Mouse (Mus musculus): ENCODE data around the gene AI481877.
"Not testable (repeated sequence)": the region's sequence is repeated elsewhere in the genome, so short reads cannot be mapped to it uniquely, and the experiment has no call there.

The AI481877 gene

GRCm38 (mm10) chr4:59138507-59139033 is at the start of gene AI481877:
TSS of gene AI481877 (minus strand) at chr4:59138983.
- not testable (repeated sequence) for DNase-seq (ENCODE audit: extremely low read depth, low read depth)

DNA sequence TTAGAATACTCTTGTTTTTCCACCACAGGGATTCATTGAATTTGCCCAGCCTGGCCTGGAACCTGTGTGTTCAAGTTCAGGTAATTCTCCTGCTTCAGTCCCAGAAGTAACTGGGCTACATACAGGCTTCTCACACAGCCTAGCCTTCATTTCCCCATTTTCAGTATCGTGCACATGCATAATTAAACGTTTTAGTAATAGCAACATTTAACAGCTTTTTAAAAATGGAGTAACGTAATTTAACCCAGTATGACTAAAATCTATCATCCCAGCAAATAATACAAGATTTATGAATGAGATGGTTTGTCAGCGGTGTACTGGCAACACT is 49.7 kb upstream of the AI481877 start:
- peak; percentile 46 for DNase-seq (ENCODE audit: extremely low read depth, low read depth)

- peak; percentile 74 for DNase-seq (ENCODE audit: extremely low read depth, low read depth)
Measured at GRCm38 (mm10) chr4:59187289-59187688, 48.5 kb upstream of the AI481877 start.

GRCm38 (mm10) chr4:59185671-59186070 is 46.9 kb upstream of the AI481877 start:
- no peak for DNase-seq (ENCODE audit: extremely low read depth, low read depth)

DNA sequence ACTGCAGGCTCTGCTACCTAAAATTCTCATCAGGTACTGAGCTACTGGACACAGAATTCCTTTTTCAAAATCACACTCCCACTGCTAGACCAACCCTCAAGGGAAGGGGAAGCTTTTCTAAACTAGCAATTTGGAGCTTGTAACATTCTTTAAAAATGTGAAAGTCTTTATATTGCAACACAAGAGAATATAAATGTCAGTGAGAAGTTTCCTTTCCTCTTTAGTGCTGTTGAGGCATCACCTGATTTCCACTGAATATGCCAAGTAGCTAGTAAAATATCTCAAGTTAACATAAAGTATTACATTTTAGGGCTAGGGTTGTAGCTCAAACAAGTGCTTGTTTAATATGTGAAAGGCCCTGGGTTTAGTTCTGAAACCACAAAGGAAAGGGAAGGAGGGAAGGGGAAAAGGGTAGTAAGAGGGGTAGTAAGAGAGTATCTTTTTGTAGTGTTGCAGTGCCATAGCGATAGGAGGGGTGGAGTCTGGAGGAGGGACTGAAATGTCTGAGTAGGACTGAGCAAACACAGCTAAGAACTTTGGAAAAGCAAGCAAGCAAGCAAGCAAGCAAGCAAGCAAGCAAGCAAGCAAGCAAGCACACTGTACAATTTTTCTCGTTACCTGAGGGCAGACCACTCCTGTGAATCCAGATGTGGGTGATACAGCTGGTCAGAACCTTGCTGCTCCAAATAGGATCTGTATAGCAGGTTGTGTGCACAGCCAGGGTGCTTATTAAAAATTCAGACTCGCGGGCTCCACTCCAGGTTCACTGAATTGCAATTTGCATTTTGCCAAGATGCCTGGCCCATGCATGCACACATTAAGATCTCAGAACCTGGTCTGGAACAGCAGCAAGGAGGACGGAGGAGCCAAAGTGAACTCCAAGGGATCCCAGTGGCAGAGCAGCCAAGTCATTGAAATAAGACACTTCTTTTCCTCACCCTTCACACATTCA is 42.8 kb upstream of the AI481877 start:
- DNase-seq (ENCODE audit: extremely low read depth, low read depth): no peak

- no peak for DNase-seq (ENCODE audit: extremely low read depth, low read depth)
Measured at GRCm38 (mm10) chr4:59177566-59177965, 38.8 kb upstream of the AI481877 start.

GRCm38 (mm10) chr4:59175929-59176328 is 37.1 kb upstream of the AI481877 start:
- DNase-seq (ENCODE audit: extremely low read depth, low read depth): no peak

DNA sequence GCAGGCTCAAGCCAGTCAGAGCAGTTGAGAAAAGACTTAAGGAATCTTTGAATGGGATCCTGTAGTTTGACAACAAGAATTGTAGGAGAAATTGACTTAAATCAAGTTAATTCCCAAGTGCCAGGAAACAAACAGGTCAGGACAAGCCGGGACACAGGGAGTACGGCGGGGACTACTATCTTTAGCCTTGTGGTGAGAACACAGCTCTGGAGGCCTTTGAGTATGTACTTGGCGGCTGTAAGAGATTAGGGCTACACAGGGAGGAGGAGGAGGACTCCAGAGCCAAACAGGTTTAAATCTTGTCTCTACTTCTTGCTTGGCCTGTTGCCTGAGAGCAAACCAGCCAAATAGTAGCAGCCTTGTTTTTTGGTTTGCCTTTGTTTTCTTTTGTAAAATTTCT is 36.2 kb upstream of the AI481877 start:
- DNase-seq (ENCODE audit: extremely low read depth, low read depth): no peak

- DNase-seq (ENCODE audit: extremely low read depth, low read depth): no peak
Measured at GRCm38 (mm10) chr4:59173181-59173922, 34.6 kb upstream of the AI481877 start.

DNA sequence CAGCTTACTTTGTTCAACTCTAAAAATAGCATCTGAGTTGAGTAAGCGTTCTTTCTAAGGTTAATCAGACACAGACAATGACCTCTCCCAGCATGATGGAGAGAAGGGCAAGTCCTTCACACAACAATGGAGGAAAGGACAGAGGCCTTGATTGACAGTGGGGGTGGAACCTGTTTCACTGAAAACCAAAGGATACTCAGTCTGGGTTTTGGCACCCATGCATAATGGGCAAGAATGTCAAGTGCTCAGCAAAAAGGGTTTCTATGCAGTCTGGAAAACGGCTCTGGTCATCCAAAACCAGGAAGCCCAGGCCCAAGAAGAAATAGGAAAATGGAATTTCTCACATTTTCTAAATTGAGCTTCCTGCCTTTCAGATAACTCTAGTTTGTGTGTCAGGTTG is 33.8 kb upstream of the AI481877 start:
- DNase-seq (ENCODE audit: extremely low read depth, low read depth): no peak

DNA sequence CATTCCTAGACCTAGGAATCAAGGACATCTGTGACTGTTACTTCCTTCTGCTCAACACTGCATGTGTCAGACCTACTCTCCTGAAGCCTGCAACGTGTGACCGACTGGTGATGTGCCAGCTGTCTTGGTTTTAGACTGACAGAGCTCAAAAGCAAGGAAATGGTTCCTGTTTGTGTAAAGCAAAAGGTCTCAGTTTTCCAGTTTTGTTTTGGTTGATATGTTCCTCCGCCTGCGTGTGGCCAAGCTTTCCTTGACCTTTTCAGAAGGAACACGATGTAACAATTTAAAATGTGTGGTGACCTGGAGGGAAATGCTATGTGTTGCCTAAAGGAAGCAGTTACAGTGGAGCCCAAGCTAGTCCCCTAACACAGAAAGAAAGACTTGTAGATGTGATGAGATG is 31.2 kb upstream of the AI481877 start:
- no peak for DNase-seq (ENCODE audit: extremely low read depth, low read depth)

DNA sequence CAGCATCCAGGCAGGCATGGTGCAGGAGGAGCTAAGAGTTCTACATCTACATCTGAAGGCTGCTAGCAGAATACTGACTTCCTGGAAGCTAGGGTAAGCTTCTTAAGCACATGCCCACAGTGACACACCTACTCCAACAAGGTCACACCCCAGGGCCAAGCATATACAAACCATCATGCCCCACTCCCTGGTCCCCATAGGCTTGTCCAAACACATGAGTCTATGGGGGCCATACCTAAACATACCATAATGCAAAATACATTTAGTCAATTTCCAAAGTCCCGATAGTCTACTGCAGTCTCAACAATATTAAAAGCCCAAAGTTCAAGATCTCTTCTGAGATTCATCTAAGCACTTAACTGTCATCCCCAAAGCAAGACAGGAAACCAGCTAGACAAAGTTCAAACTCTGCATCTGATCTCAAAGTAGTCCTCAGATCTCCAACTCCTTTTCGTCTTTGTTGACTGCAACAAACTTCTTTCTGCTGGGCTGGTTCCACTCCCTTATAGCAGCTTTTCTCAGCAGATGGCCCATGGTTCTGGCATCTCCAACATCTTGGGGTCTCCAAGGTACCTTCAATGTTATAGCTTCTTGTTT is 28.6 kb upstream of the AI481877 start:
- DNase-seq (ENCODE audit: extremely low read depth, low read depth): no peak

- no peak for DNase-seq (ENCODE audit: extremely low read depth, low read depth)
Measured at GRCm38 (mm10) chr4:59164034-59164433, 25.3 kb upstream of the AI481877 start.

GRCm38 (mm10) chr4:59160959-59161670 is 22.3 kb upstream of the AI481877 start:
- DNase-seq (ENCODE audit: extremely low read depth, low read depth): no peak

DNA sequence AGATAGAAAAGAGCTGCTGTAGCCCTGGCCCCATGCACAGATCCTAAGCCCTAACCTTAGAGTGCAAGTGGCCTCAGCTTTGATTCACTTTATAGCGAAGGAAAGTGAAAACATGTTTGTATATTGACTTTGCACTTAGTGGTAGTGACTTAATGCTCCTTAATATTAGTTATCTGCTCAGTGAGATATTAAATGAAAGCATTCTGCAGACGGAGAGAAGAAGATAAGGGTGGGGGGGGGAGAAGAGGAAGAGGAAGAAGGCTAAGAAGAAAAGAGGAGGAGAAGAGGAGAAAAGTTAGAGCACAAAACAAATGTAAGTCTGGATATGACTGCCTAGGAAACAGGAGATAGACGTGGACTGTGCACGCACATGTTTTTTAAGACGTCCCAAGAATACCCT is 21.5 kb upstream of the AI481877 start:
- no peak for DNase-seq (ENCODE audit: extremely low read depth, low read depth)

GRCm38 (mm10) chr4:59157654-59158053 is 18.9 kb upstream of the AI481877 start:
- no peak for DNase-seq (ENCODE audit: extremely low read depth, low read depth)

DNA sequence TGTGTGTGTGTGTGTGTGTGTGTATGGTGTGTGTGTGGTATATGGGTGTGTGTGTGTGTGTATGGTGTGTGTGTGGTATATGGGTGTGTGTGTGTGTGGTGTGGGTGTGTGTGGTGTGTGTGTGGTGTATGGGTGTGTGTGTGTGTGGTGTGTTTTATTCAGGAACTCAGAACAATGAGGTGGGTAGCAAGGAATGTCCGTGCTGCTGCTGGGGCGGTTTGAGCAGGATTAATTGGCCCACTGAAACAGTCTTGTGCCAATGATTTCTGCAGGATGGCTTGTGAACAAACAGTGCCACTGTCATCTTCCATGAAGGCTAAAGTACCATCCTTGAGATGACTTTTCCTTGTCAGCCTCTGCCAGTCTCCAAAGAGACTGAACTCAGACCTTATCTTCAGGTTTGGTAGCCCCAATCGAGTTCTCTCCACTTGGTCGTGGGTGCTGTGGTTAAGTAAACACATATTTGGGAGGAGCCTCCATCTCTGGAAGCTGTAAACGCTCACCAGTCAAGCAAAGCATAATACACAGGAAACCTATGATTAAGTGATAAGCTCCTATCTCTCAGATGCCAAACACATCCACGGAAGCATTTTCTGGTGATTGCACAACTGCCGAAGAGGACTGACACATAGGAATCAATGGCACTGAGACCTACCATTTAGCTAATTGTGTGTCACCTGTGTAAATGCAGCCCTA is 18.3 kb upstream of the AI481877 start:
- DNase-seq (ENCODE audit: extremely low read depth, low read depth): peak; percentile 50

DNA sequence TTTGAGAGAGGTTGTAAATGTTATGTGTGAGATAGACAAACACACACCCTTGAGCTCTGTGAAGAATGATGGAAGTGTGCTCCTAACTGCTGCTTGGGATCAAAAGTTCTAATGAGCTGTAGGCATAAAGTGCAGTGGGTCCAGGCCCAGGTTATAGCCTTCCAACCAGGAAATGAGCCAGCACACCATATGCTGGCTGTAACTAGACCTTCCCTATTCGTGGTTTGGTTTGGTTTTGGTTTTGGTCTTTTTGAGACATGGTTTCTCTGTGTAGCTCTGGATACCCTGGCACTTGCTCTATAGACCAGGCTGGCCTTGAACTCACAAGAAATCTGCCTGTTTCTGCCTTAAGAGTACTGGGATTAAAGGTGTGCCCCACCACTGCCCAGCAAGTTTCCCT is 13.2 kb upstream of the AI481877 start:
- no peak for DNase-seq (ENCODE audit: extremely low read depth, low read depth)

DNA sequence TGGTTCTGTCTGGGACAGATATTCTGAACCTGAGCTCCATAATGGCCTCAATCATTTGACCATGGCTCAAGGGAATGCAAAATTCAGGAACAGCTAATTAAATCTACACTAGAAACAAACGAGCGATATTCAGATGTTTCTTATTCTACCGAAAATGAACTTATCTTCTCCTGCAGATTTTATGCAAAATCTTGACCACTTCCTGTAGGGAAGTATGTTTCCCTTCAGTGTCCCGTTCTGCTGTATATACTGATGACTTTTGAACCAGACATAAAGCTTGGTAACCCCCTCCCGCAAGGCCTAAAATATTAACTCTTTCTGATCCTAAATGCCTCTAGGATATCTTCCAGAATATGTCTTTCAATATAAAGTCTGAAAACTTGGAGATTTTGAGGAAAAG is 12.1 kb upstream of the AI481877 start:
- no peak for DNase-seq (ENCODE audit: extremely low read depth, low read depth)

- no peak for DNase-seq (ENCODE audit: extremely low read depth, low read depth)
Measured at GRCm38 (mm10) chr4:59149043-59149442, 10.3 kb upstream of the AI481877 start.

DNA sequence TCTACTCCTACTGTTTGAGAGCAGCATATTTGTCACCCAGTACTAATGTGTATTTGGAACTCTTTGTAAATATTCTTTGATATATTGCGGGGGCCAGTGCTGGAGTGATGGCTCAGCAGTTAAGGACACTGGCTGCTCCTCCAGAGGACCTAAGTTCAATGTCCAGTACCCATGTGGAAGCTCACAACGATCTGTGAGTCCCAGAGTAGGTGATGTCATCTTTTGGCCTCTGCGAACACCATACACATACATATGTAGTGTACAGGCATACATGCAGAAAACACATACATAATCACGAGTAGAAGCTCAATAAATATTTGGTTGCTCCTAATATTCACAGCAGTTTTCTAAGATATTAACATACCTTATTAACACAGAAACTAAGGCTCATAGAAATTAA is 9.8 kb downstream of the AI481877 start:
- no peak for DNase-seq (ENCODE audit: extremely low read depth, low read depth)
